Mouse (Mus musculus): Measurements from ENCODE around the gene Dpy19l2. TPM values are rescaled to one million over a fixed set of nuclear protein-coding genes. Genes with fewer than 3 reads are reported as not detected.
"Not testable (repeated sequence)": the region's sequence is repeated elsewhere in the genome, so short reads cannot be mapped to it uniquely, and the experiment has no call there.

The Dpy19l2 gene
- total and polyA plus RNA-seq, 3 experiments, result not detected

DNA sequence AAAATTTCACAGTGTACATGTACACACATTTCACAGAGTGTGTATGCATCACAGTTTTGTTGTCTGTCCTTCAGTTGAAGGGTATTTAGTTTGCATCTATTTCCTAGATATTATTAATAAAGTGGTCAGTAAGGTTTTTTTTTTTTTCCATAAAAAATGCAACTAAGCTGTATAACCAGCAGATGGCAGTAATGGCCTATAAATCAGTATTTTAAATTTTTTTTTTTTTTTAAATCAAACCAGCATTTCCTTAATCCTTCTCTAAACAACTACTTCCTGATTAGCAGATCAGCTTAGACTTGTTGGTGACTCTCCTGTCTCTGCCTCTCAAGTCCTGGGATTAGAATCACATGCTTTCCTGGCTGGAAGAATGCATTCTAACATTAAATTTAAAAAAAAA is 5.2 kb upstream of the Dpy19l2 start:
- no peaks in the 10 kb centered on the region for H3K79me2 ChIP-seq (ENCODE audit: control insufficient read depth, insufficient read depth, low read length, poor library complexity)
- DNase-seq (ENCODE audit: low read depth, low spot score), result peak; percentile 21
- TF ChIP-seq USF1 (IDR thresholded peaks at IDR 0.05; ENCODE audit: low read depth, low read length) (no peak), ZMIZ1 (IDR thresholded peaks at IDR 0.05; ENCODE audit: low read depth, low read length) (no peak), ZNF384 (IDR thresholded peaks at IDR 0.05; ENCODE audit: low read depth, low read length) (peak; percentile 99), CTCF (IDR thresholded peaks at IDR 0.05 in 2 of 3, conservative IDR thresholded peaks at IDR 0.05 in 1 of 3; ENCODE audit: control insufficient read depth in 1 of 3, insufficient read depth in 1 of 3, low read depth in 2 of 3, low read length in 3 of 3, poor library complexity in 1 of 3, severe bottlenecking in 1 of 3) (peak in 2 of 3 experiments; percentile 11 to 62; a peak in 2 of 6 replicates), ZC3H11A (IDR thresholded peaks at IDR 0.05; ENCODE audit: low read depth, low read length) (peak; percentile 68), RAD21 (IDR thresholded peaks at IDR 0.05; ENCODE audit: low read depth, low read length) (peak; percentile 86), ELF1 (IDR thresholded peaks at IDR 0.05; ENCODE audit: low read depth, low read length) (0 out of 2 replicates have a peak, but pooled peaks have one; percentile 21), TAL1 (IDR thresholded peaks at IDR 0.05; ENCODE audit: low read length) (no peak), NRF1 (IDR thresholded peaks at IDR 0.05; ENCODE audit: insufficient read depth, low read depth, low read length, poor library complexity, severe bottlenecking) (no peak), MAFK (IDR thresholded peaks at IDR 0.05; ENCODE audit: borderline replicate concordance, low read depth, low read length) (no peak), SMC3 (IDR thresholded peaks at IDR 0.05; ENCODE audit: low read depth, low read length) (peak; percentile 70)
- H3K9ac ChIP-seq (ENCODE audit: control insufficient read depth, low read depth, low read length, poor library complexity, severe bottlenecking), result no peak overlapping the region
- H3K4me1 ChIP-seq (ENCODE audit: control insufficient read depth in 1 of 2, insufficient read depth in 2 of 2, low read length in 2 of 2), result no peaks in the 10 kb centered on the region
- no peaks in the 10 kb centered on the region for H3K36me3 ChIP-seq (ENCODE audit: control insufficient read depth in 1 of 2, insufficient read depth in 2 of 2, low read length in 2 of 2)
- no peak overlapping the region for H3K27ac ChIP-seq (ENCODE audit: control insufficient read depth, low read depth, low read length)
- H3K9me3 ChIP-seq (replicated peaks; ENCODE audit: insufficient read depth, low read length), result no peaks in the 10 kb centered on the region
- no peaks in the 10 kb centered on the region for H3K27me3 ChIP-seq (ENCODE audit: control insufficient read depth in 1 of 2, insufficient read depth in 2 of 2, low read length in 2 of 2)
- H3K4me3 ChIP-seq (ENCODE audit: control insufficient read depth in 1 of 2, insufficient read depth in 1 of 2, low read depth in 2 of 2, low read length in 2 of 2), result no peak overlapping the region

DNA sequence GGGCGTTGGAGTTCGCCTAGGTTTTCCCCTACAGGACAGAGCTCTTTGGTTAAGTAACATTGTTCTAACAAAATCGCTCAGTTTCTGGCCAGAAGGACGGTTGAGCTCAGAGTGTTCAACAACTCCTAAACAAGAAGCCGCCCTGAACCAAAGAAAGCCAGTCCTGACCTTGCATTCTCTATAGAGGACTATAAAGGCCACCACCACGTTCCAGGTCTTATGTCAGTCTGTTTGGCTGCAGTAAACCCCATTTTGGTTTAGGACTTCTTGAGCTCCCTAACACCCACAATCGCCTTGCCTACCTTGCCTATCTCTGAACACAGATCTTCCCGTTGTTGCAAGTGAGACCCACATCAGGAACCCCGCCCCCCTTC is 299 bp upstream of the Dpy19l2 start:
- Histone ChIP-seq H3K79me2 (ENCODE audit: control insufficient read depth, insufficient read depth, low read length, poor library complexity) (no peaks in the 10 kb centered on the region), H3K9me3 (replicated peaks; ENCODE audit: insufficient read depth, low read length) (no peaks in the 10 kb centered on the region), H3K27ac (ENCODE audit: control insufficient read depth, low read depth, low read length) (no peak overlapping the region), H3K27me3 (ENCODE audit: control insufficient read depth in 1 of 2, insufficient read depth in 2 of 2, low read length in 2 of 2) (no peaks in the 10 kb centered on the region), H3K9ac (ENCODE audit: control insufficient read depth, low read depth, low read length, poor library complexity, severe bottlenecking) (no peak overlapping the region), H3K4me1 (ENCODE audit: control insufficient read depth in 1 of 2, insufficient read depth in 2 of 2, low read length in 2 of 2) (no peaks in the 10 kb centered on the region), H3K36me3 (ENCODE audit: control insufficient read depth in 1 of 2, insufficient read depth in 2 of 2, low read length in 2 of 2) (no peaks in the 10 kb centered on the region), H3K4me3 (ENCODE audit: control insufficient read depth in 1 of 2, insufficient read depth in 1 of 2, low read depth in 2 of 2, low read length in 2 of 2) (no peak overlapping the region)
- TF ChIP-seq GABPA (IDR thresholded peaks at IDR 0.05; ENCODE audit: low read depth, low read length), result no peak
- TF ChIP-seq TBP (IDR thresholded peaks at IDR 0.05; ENCODE audit: low read depth, low read length), result no peak
- TF ChIP-seq POLR2A (IDR thresholded peaks at IDR 0.05; ENCODE audit: control insufficient read depth in 1 of 2, insufficient read depth in 1 of 2, low read depth in 1 of 2, low read length in 2 of 2, poor library complexity in 1 of 2), result 0 out of 4 replicates have a peak, but pooled peaks of 1 of the 2 experiments have one; percentile 13
- DNase-seq (ENCODE audit: low read depth, low spot score), result no peak

DNA sequence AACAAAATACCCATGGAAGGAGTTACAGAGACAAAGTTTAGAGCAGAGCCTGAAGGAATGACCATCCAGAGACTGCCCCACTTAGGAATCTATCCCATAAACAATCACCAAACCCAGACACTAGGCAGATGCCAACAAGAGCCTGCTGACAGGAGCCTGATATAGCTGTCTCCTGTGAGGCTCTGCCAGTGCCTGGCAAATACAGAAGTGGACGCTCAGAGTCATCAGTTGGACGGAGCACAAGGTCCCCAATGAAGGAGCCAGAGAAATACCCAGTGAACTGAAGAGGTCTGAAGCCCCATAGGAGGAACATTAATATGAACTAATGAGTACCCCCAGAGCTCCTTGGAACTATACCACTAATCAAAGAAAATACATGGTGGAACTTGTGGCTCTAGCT is 58.8 kb downstream of the Dpy19l2 start:
- H3K4me3 ChIP-seq (ENCODE audit: control insufficient read depth in 1 of 2, insufficient read depth in 1 of 2, low read depth in 2 of 2, low read length in 2 of 2); H3K27ac ChIP-seq (ENCODE audit: control insufficient read depth, low read depth, low read length); H3K36me3 ChIP-seq (ENCODE audit: control insufficient read depth in 1 of 2, insufficient read depth in 2 of 2, low read length in 2 of 2); H3K27me3 ChIP-seq (ENCODE audit: control insufficient read depth in 1 of 2, insufficient read depth in 2 of 2, low read length in 2 of 2); H3K4me1 ChIP-seq (ENCODE audit: control insufficient read depth in 1 of 2, insufficient read depth in 2 of 2, low read length in 2 of 2); H3K79me2 ChIP-seq (ENCODE audit: control insufficient read depth, insufficient read depth, low read length, poor library complexity); H3K9me3 ChIP-seq (replicated peaks; ENCODE audit: insufficient read depth, low read length); H3K9ac ChIP-seq (ENCODE audit: control insufficient read depth, low read depth, low read length, poor library complexity, severe bottlenecking); DNase-seq (ENCODE audit: low read depth, low spot score): not testable (repeated sequence)

Measured in MEL (cell line).